Mouse (Mus musculus): ENCODE measurements around the gene Fkbp15. TPM values are rescaled to one million over a fixed set of nuclear protein-coding genes. Genes with fewer than 3 reads are reported as not detected.

Gene Fkbp15
- polyA plus RNA-seq, 1 experiment from 2014 or later: 22.9 TPM

DNA sequence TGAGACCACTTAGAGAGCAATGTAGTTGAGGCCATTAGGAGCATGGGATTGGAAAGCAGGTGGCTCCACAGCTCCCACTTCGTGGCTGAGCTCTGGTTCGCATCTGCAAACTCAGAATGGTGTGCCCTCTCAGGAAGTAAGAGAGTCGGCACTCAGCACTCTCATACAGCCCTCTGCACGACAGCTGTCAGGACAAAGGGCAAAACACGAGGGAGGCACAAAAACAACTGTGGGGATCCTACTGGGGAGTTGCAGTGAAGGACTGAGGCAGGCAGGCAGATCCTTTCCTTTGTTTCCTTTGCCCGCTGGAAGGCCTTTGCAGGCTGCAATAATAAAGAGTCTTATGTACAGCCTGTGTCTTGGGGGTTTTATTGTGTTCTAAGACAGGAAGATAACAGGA is 33.1 kb upstream of the Fkbp15 start:
- Histone ChIP-seq H3K27me3 (replicated peaks; ENCODE audit: control insufficient read depth, insufficient read depth, low read length) (no peaks in the 10 kb centered on the region), H3K9ac (ENCODE audit: low read depth, low read length) (no peak overlapping the region), H3K4me1 (ENCODE audit: control insufficient read depth, insufficient read depth, low read depth, low read length) (no peaks in the 10 kb centered on the region), H3K36me3 (ENCODE audit: control insufficient read depth, insufficient read depth, low read length) (peaks cover 25% of the 10 kb centered on the region), H3K4me3 (ENCODE audit: low read length) (no peak overlapping the region), H3K27ac (ENCODE audit: low read depth, low read length) (no peak overlapping the region), H3K9me3 (ENCODE audit: control insufficient read depth, low read length) (no peaks in the 10 kb centered on the region), H3K4me2 (ENCODE audit: low read length) (no peak overlapping the region)
- 22% methylated on average over 6 of the region's 6 CpGs for WGBS
- ATAC-seq: no peak

DNA sequence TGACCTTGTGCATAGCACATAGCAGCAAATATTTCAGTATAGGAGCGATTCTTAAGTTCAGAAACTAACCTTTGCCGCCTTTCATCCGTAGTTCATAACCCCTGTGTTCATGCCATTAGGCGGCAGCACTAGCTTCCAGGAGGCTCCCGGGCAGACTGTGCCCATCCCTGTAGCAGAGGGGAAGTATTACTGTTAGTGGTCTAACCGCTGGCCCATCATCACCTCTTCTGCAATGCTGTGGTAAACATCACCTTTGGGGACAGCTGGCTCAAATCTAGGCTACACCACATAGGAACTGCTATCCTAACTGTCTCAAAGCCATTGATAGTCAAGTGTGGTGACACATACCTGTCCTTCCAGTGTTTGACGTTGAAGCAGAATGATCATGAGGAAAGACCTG is 31.5 kb upstream of the Fkbp15 start:
- 87% methylated on average over 7 of the region's 7 CpGs for WGBS

DNA sequence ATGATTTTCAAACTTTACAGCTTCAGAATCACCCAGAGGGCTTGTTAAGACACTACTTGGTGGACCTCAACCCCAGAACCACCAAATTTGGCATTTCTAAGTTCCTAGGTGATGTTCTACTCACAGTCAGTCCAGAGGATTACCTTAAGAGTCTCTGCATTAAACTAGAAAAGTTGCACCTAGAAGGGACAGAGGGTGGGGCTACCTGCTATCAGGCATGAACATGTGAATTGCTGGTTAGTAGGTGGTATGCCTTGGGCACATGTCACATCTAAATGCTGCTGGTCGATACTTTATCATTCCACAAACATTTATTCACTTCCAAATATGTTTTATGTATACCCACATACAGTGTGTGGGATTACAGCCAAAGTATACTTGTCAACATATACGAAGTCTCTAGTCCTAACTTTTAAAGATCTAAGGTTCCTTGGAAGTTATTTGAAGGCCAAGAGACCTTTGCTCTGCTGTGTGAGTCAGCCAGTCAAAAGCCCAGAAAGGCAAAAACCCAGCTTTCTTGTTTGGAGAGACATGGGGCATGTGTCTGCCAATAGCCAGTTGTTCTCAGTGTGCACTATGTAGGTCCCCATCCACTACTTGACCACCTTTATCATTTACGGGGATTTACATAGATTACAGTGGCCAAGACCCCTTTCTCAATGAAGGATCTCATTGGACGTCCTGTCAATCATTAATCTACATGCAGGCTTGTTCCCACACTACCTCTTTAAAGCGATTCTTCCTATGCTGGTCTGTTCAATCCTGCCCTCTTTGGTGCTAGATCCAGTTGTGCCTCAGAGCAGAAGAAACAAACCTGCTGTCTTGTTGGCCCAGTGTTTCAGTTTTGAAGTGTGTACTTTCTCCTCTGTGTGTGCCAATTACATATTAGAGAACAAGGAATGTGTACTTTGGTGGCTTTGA is 29.5 kb upstream of the Fkbp15 start:
- no peak overlapping the region for H3K27ac ChIP-seq (ENCODE audit: low read depth, low read length)
- no peaks in the 10 kb centered on the region for H3K4me1 ChIP-seq (ENCODE audit: control insufficient read depth, insufficient read depth, low read depth, low read length)
- H3K9me3 ChIP-seq (ENCODE audit: control insufficient read depth, low read length): no peaks in the 10 kb centered on the region
- H3K36me3 ChIP-seq (ENCODE audit: control insufficient read depth, insufficient read depth, low read length): peaks cover 15% of the 10 kb centered on the region
- ATAC-seq: no peak
- H3K9ac ChIP-seq (ENCODE audit: low read depth, low read length): no peak overlapping the region
- 86% methylated on average over 5 of the region's 5 CpGs for WGBS
- no peaks in the 10 kb centered on the region for H3K27me3 ChIP-seq (replicated peaks; ENCODE audit: control insufficient read depth, insufficient read depth, low read length)
- H3K4me3 ChIP-seq (ENCODE audit: low read length): no peak overlapping the region
- H3K4me2 ChIP-seq (ENCODE audit: low read length): no peak overlapping the region

More for the DNA sequence above, 31.5 kb upstream of the Fkbp15 start:
- H3K4me3 ChIP-seq (ENCODE audit: low read length): no peak overlapping the region
- H3K4me2 ChIP-seq (ENCODE audit: low read length): no peak overlapping the region
- peaks cover 21% of the 10 kb centered on the region for H3K36me3 ChIP-seq (ENCODE audit: control insufficient read depth, insufficient read depth, low read length)
- no peaks in the 10 kb centered on the region for H3K4me1 ChIP-seq (ENCODE audit: control insufficient read depth, insufficient read depth, low read depth, low read length)
- no peak overlapping the region for H3K27ac ChIP-seq (ENCODE audit: low read depth, low read length)
- no peak for ATAC-seq
- H3K9me3 ChIP-seq (ENCODE audit: control insufficient read depth, low read length): no peaks in the 10 kb centered on the region
- no peak overlapping the region for H3K9ac ChIP-seq (ENCODE audit: low read depth, low read length)
- H3K27me3 ChIP-seq (replicated peaks; ENCODE audit: control insufficient read depth, insufficient read depth, low read length): no peaks in the 10 kb centered on the region

DNA sequence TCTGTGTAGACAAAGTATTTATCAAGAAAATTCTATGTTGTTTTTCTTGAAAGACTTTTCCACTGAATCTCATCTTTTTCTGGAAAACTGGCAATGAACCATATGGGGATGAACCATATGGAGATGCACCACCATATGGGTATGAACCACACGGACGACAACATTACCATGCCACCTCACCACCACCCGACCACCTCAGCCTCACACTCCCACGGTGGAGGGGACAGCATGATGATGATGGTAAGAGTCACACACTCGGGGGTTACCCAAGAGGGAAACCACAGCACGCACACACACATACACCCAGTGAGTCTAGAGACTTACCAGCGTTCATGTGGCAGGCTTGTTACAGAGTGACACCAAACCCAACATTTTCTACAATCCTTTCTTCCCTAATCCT is 25.1 kb upstream of the Fkbp15 start:
- Histone ChIP-seq H3K4me2 (ENCODE audit: low read length) (no peak overlapping the region), H3K27ac (ENCODE audit: low read depth, low read length) (no peak overlapping the region), H3K9ac (ENCODE audit: low read depth, low read length) (no peak overlapping the region), H3K4me1 (ENCODE audit: control insufficient read depth, insufficient read depth, low read depth, low read length) (no peaks in the 10 kb centered on the region), H3K4me3 (ENCODE audit: low read length) (no peak overlapping the region), H3K27me3 (replicated peaks; ENCODE audit: control insufficient read depth, insufficient read depth, low read length) (no peaks in the 10 kb centered on the region), H3K36me3 (ENCODE audit: control insufficient read depth, insufficient read depth, low read length) (peaks cover 9% of the 10 kb centered on the region), H3K9me3 (ENCODE audit: control insufficient read depth, low read length) (no peaks in the 10 kb centered on the region)
- WGBS: 93% methylated on average over 7 of the region's 7 CpGs
- no peak for ATAC-seq

DNA sequence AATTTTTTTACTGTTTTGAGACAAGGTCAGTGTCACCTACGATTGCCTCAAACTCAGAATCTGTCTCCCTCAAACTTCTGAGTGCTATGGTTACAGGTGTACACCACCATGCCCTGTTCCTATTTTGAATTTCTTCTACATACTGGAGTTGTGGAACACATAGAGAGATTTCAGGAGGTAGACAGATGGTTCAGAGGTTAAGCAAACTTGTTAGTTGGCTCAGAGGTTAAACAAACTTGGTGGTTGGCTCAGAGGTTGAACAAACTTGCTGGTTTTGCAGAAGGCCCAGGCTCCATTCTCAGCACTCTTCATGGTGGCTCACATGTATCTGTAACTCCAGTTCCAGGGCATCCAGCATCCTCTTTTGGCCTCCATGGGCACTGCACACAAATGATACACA is 23.8 kb upstream of the Fkbp15 start:
- WGBS: 100% methylated on average over 1 of the region's 1 CpGs
- Histone ChIP-seq H3K9me3 (ENCODE audit: control insufficient read depth, low read length) (no peaks in the 10 kb centered on the region), H3K4me2 (ENCODE audit: low read length) (no peak overlapping the region), H3K27ac (ENCODE audit: low read depth, low read length) (no peak overlapping the region), H3K27me3 (replicated peaks; ENCODE audit: control insufficient read depth, insufficient read depth, low read length) (no peaks in the 10 kb centered on the region), H3K4me3 (ENCODE audit: low read length) (no peak overlapping the region), H3K36me3 (ENCODE audit: control insufficient read depth, insufficient read depth, low read length) (peaks cover 9% of the 10 kb centered on the region), H3K9ac (ENCODE audit: low read depth, low read length) (no peak overlapping the region), H3K4me1 (ENCODE audit: control insufficient read depth, insufficient read depth, low read depth, low read length) (no peaks in the 10 kb centered on the region)
- ATAC-seq: no peak

DNA sequence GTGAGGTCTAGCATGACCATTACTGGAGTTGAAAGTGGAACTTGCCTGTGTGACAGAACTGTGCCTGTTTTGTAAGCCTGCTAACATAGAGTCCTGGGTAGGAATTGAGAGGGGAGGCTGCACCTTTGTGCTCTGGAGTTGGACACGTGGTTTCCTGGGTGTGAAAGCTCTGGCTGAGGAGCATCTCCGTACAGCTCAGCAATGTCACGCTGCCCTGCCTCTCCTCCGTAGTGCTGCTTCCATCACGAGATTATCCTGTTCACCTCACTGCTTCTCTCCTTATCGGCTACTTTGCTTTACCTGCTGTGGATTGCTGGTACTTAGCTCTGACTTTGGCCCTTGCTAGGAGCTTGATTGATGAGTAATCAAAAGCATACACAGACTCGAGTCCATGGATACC is 23.4 kb upstream of the Fkbp15 start:
- 89% methylated on average over 7 of the region's 7 CpGs for WGBS
- no peak overlapping the region for H3K4me2 ChIP-seq (ENCODE audit: low read length)
- H3K36me3 ChIP-seq (ENCODE audit: control insufficient read depth, insufficient read depth, low read length): peaks cover 9% of the 10 kb centered on the region
- no peak overlapping the region for H3K27ac ChIP-seq (ENCODE audit: low read depth, low read length)
- no peaks in the 10 kb centered on the region for H3K9me3 ChIP-seq (ENCODE audit: control insufficient read depth, low read length)
- H3K9ac ChIP-seq (ENCODE audit: low read depth, low read length): no peak overlapping the region
- no peak for ATAC-seq
- H3K27me3 ChIP-seq (replicated peaks; ENCODE audit: control insufficient read depth, insufficient read depth, low read length): no peaks in the 10 kb centered on the region
- H3K4me1 ChIP-seq (ENCODE audit: control insufficient read depth, insufficient read depth, low read depth, low read length): no peaks in the 10 kb centered on the region
- H3K4me3 ChIP-seq (ENCODE audit: low read length): no peak overlapping the region

DNA sequence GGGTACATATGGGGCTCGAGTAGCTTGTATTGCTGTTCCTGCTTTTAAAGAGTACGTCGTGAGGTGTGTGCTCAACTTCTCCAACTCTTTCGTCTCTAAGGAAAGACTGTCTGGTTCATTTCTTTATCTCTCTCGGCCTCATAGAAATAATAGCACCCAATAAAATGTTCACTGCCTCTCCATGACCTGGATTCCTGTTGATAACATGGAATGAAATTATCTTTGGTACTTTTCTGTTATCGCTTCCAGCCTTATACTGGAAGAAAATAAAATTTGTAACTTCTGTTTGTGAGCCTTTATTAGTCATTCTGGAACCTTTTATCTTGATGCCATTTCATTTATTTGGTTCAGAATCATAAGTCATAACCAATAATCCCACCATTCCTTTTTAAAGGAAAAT is 22.9 kb upstream of the Fkbp15 start:
- H3K27me3 ChIP-seq (replicated peaks; ENCODE audit: control insufficient read depth, insufficient read depth, low read length): no peaks in the 10 kb centered on the region
- WGBS: 94% methylated on average over 6 of the region's 6 CpGs
- H3K4me2 ChIP-seq (ENCODE audit: low read length): no peak overlapping the region
- H3K9me3 ChIP-seq (ENCODE audit: control insufficient read depth, low read length): no peaks in the 10 kb centered on the region
- peaks cover 5% of the 10 kb centered on the region for H3K36me3 ChIP-seq (ENCODE audit: control insufficient read depth, insufficient read depth, low read length)
- no peak overlapping the region for H3K4me3 ChIP-seq (ENCODE audit: low read length)
- H3K4me1 ChIP-seq (ENCODE audit: control insufficient read depth, insufficient read depth, low read depth, low read length): no peaks in the 10 kb centered on the region
- no peak overlapping the region for H3K9ac ChIP-seq (ENCODE audit: low read depth, low read length)
- H3K27ac ChIP-seq (ENCODE audit: low read depth, low read length): no peak overlapping the region
- ATAC-seq: no peak

DNA sequence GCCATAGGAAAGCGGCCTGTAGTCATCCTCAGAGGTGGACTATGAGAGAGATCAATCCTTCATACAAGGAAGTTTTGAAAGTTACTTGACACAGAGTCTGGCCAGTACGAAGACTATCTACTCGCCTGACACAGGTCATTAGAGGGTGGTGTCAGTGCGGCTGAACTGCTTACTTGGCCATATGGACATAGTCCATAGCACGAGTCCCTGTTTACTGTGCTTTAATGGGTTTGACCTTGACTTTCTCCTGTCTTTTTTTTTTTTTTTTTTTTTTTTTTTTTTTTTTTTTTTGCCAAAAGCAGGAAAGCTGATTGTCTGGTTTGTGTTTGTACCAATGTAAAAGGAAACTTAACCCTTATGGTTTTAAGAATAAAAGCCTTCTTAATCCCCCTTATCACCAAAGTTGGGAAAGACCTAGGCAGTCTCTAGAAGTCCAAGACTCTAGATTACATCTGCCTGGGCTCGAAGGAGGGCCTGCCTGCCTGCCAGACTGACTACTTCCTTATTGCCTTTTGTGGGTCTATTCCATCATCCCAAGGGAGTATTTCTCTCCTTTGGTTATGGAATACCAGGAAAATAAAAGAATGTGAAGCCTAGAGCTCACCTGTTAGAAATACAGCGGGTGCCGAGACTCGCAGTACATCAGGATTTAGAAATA is 19.5 kb upstream of the Fkbp15 start:
- Histone ChIP-seq H3K27me3 (replicated peaks; ENCODE audit: control insufficient read depth, insufficient read depth, low read length) (no peaks in the 10 kb centered on the region), H3K4me2 (ENCODE audit: low read length) (no peak overlapping the region), H3K27ac (ENCODE audit: low read depth, low read length) (no peak overlapping the region), H3K4me1 (ENCODE audit: control insufficient read depth, insufficient read depth, low read depth, low read length) (no peaks in the 10 kb centered on the region), H3K9me3 (ENCODE audit: control insufficient read depth, low read length) (no peaks in the 10 kb centered on the region), H3K36me3 (ENCODE audit: control insufficient read depth, insufficient read depth, low read length) (no peaks in the 10 kb centered on the region), H3K4me3 (ENCODE audit: low read length) (no peak overlapping the region), H3K9ac (ENCODE audit: low read depth, low read length) (no peak overlapping the region)
- WGBS: 94% methylated on average over 9 of the region's 9 CpGs
- ATAC-seq: no peak

DNA sequence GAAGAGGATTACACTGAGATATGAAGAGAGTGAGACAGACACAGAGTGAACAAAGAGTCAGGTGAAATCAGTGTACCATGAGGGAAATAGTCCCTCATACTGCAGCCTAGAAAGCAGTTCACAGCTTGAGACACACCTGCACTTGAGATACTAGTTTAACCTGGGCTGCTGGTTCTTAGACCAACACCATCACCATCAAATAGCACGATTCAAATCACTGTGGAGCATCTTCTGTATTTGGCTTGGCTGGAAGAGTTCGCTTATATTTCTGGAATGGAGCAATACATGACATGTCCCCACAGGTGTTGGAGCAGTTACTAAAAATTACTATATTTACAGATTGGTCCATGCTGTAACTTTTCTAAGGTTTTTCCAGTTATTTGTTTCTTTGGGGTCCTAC is 15.8 kb upstream of the Fkbp15 start:
- H3K27ac ChIP-seq (ENCODE audit: low read depth, low read length): no peak overlapping the region
- H3K4me3 ChIP-seq (ENCODE audit: low read length): no peak overlapping the region
- H3K4me1 ChIP-seq (ENCODE audit: control insufficient read depth, insufficient read depth, low read depth, low read length): no peaks in the 10 kb centered on the region
- no peaks in the 10 kb centered on the region for H3K27me3 ChIP-seq (replicated peaks; ENCODE audit: control insufficient read depth, insufficient read depth, low read length)
- H3K4me2 ChIP-seq (ENCODE audit: low read length): no peak overlapping the region
- 85% methylated on average over 2 of the region's 2 CpGs for WGBS
- H3K36me3 ChIP-seq (ENCODE audit: control insufficient read depth, insufficient read depth, low read length): no peaks in the 10 kb centered on the region
- H3K9me3 ChIP-seq (ENCODE audit: control insufficient read depth, low read length): no peaks in the 10 kb centered on the region
- no peak overlapping the region for H3K9ac ChIP-seq (ENCODE audit: low read depth, low read length)
- no peak for ATAC-seq

All from hindbrain, embryonic 16.5 days (tissue).